Mouse (Mus musculus) adrenal gland, adult 18-20 months (tissue): ENCODE data around the gene Unc45b. TPM values are rescaled to one million over a fixed set of nuclear protein-coding genes. Genes with fewer than 3 reads are reported as not detected.
A peak's percentile ranks its signal among the peaks of the same experiment; 100 is the strongest.
"Not testable (repeated sequence)": the region's sequence is repeated elsewhere in the genome, so short reads cannot be mapped to it uniquely, and the experiment has no call there.

Experiments
- DNase-seq, 2 experiments: peaks; one replicate each; pipeline ENCODE4 v3.0.0; 2021 to 2022; ENCODE audit warnings: low spot score in 2 of 2
- total RNA-seq, 2 experiments: library from RNA; stranded (reverse); gene quantifications; 1 replicate in 1 of 2; 2 replicates in 1 of 2; pipeline ENCODE4 v1.2.3; 2021

The Unc45b gene
- total RNA-seq, 2 experiments from 2014 or later = 6.5 to 10.7 TPM

- no peak for DNase-seq
These were observed 18.4 kb upstream of the Unc45b start, which contains the start of gene Fndc8 for GRCm38 (mm10) chr11:82891936-82892335. TSS of gene Fndc8 (plus strand) at chr11:82892124.

DNA sequence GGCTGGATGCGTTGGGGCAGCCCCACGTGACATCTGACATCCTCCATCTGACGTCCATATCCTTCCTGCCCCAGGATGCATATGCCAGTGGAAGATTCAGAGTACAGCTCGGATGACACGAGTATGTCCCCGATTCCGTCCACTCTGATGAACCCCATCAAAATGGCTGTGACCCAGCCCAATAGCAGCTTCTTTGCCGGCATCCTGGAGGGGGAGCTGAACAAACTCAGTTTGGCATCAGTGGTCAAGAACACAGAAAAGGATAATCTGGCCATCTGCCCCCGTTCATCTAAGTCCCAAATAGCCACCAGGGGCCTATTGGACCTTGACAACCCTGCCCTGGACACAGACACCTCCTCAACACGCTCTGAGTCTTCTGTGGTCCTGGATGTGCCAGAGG, 12.9 kb upstream of the Unc45b start:
- DNase-seq = no peak

DNA sequence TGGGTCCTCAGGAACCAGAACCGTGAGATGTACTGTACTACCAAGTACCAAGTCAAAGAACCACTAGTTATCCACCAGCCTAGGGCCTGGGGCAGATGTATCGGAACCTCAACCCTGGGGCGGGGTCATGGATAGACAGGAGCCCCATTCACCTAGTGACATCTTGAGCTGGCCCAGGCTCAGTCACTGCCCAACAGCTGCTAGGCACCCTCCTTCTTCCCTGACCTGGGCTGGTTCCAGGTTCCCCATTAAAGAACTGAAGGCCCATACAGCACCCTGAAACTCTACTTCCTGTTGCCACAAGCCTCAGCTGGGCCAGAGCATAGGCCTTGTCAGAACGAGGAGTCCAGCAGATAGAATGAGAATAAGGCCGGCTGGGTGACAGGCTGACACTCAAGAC, 10.6 kb upstream of the Unc45b start:
- no peak for DNase-seq

DNA sequence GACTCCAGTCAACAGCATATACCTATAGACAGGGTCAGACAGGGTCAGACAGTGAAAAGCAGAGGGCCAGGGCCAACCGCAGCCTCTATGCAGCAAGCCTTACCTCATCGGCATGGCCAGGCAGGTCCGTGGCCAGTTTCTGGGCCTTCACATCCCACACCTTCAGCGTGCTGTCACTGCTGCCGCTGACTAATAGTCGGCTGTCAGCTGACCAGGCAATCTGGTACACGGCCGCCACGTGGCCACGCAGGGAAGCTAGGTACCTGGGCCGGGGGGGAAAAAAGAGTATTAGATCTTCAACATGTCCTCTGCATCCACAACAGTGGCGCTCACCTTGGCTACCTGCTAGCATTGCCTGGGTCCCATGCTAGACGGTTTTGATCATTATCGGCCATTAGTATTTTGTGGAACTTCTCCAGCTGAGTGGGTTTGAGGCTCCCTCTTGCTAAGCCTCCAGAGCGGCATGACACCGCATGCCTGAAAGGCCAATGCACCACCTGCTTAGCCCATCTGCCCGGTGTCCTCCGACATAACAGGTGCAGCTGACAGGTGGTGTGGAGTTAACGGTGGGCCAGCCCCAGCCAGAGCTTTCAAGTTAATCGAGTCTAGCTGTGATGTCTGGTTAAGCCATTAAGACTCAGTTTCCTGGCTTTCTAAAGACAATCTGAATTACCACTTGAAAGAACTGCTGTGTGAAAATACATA, 8.6 kb upstream of the Unc45b start:
- no peak for DNase-seq

GRCm38 (mm10) chr11:82904952-82905351, 5.4 kb upstream of the Unc45b start:
- DNase-seq = no peak

- DNase-seq = no peak
These were observed 4.5 kb upstream of the Unc45b start for GRCm38 (mm10) chr11:82905816-82906215.

DNA sequence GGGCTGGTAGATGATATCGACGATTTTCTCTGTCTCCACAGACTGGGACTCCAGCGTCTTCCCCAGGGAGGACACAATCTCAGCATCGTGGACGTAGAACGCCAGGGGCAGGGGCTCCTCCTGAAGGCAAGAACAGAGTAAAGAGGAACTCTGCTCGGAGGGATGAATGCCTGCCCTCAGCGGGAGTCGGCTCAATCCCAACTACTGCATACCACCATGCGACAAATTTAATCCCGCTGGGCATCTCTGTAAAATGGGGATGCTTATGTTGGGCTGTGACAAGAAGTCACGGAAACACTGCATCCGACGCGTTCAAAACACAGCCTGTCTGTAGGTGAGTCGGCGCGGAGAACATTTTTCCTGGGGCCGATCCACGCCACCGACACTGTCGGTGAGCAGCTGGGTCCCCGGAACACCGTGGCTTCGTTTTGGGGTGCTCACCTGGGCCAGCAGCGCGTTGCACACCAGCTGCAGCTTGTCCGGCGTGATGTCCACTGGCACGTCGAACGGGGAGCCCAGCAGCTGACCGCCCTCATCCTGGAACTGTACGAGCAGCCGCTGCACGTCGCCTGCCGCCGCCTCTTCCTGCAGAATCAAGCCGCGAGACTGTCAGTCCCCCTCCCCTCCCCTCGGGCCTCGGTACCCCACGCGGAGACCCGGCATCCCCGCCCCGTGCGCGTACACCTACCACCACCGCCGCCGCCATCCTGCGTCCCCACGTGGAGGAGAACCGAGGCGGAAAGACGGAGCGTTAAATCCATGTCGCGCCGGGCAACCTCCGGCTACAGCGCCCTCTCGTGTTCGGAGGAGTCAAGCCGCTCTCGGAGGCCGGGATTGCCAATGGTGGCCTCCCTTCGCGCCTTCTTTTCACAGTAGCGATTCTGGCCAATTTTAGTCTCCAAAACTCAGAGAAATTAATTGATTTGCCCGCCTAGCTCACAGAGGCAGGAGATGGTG, 2.4 kb upstream of the Unc45b start, which contains the start of gene Nle1:
Nle1 (minus strand) TSS at position 761 of the 957 bp plus-strand sequence.
- peak; percentile 96 for DNase-seq

DNA sequence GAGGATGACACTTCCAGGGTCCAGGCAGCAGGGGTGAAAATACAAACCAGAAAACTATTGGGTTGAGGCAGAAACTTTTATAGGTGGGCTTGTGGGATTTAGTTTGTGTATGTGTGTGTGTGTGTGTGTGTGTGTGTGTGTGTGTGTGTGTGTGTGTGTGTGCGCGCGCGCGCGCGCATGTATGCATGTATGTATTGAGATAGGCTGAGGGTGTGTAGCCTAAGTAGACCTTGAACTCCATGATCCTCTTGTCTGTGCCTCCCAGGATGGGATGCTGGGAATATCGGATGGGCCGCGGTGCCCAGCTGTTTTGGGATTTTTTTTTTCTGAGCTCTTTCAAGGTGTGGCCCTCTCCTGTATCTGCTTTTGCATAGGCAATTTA, 1.8 kb upstream of the Unc45b start:
- no peak for DNase-seq

DNA sequence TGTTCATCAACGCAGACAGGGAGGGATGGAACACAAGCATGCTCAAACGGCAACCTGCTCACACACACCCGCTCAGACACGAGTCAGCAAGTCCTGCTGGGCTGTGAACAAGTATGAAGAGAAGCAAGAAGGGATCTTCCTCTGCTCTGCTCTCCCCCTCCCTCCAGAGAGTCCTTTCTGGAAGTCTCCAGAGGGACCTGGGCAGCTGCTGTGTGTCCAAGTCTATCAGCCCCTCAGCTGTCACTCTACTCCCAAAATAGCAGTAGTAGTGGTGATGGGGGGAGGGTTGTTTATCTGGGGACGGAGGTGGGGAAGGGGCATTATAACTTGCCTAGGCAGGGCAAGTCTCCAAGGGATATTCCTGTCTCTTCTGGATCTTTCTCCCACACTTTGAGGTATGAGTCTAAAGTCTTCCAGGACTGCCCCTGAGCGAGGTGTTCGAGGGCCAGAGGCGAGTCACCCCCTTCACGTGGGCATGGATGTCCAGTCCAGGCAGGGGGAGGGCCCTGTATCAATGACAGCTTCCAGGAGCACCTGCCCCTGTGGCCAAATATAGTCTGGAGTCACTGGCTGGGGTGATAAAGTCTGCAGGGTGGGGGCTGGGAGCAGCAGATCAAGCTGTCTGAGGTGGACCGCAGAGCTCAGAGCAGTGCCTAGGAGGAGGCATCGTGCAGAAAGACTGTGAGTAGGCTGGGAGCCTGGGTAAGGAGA, 484 bp downstream of the Unc45b start:
- no peak for DNase-seq

DNA sequence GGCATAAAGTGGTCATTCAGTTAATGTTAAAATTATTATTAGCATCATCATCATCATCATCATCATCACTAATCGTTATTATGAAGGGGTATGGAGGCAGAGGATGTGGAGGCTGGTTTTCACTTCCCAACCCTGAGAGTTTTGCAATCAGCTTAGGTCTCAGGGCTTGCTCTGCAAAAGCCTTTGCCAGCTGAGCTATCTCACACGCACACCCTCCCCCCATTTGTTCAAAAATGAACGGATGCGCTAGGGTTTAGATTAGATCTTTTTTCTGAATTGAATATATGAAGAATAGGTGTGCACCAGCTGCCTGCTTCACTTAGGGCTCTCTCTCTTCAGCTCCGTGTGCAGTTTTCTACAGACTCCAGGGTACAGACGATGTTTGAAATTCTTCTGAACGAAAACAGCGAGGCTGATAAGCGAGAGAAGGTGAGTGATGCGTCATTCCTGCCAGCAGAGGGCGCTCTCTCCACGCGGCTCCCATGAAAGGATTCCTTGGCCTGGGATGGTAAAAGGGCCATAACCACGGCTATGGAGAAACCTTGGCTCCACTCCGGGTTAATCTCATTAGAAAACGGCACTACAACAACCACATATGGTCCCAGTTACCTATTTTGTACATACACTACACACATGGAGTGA, 4.5 kb downstream of the Unc45b start:
- DNase-seq = peak; percentile 80 to 81

DNA sequence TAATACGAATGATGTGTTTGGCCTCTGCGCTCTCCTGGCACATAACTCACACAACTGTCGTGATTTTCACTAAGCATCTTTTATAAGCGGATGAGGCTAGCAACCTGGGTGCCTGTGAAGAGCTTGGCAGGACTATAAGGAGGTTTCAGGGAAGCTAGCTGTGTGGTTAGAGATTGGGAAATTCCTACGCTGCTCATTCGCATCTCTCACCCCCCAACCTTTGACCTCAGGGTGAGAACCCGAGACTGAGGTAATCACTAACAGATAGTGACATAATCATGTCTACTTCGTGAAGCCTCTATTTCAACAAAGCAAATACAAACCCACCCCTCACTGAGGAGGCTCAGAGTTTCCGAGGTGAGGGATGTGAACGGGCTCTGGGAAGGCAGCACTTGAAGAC, 10.4 kb downstream of the Unc45b start:
- no peak for DNase-seq

- DNase-seq = no peak
These were observed 11.3 kb downstream of the Unc45b start for GRCm38 (mm10) chr11:82921691-82922090.

GRCm38 (mm10) chr11:82923910-82924309, 13.6 kb downstream of the Unc45b start:
- DNase-seq = not testable (repeated sequence)

DNA sequence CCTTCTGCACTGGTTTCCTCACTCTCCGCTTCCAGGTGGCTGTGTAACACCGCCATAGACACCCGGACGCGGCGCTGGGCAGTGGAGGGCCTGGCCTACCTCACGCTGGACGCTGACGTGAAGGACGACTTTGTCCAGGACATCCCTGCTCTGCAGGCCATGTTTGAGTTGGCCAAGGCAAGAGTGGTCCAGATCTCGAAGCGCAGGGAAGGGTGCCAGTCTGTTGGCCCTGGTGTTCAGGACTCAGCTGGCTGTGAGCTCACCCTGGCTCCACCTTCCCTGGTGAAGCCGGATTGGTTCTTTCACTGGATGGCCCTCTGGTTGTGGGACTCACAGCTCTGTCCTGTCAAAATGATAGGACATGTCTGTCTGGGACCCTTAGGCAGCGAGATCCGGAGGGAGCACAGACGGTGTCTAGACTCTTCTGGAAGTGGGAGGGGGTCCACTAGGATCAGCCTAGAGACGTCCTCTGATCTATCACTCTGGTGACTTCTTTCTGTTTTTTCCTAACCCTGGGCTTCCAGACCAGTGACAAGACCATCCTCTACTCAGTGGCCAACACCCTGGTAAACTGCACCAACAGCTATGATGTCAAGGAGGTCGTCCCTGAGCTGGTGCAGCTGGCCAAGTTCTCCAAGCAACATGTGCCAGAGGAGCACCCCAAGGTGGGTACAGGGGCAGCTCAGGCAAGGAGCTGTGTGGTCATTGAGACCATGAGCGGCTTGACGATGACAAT, 18.7 kb downstream of the Unc45b start:
- DNase-seq = no peak

DNA sequence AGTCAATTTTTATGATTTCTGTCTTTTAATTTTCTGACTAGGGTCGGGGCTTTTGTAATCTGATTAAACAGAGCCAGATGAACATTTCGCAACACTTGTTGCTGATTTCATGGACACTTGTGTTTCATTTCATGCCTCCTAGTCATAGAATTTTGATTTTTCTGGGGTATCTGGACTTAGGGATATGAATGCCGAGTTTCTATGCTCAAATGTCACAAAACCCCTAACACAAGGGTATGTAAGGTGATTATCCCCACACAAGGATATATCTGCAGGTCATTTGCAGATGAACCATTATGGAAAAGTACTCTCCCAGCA, 19.2 kb downstream of the Unc45b start:
- no peak for DNase-seq

DNA sequence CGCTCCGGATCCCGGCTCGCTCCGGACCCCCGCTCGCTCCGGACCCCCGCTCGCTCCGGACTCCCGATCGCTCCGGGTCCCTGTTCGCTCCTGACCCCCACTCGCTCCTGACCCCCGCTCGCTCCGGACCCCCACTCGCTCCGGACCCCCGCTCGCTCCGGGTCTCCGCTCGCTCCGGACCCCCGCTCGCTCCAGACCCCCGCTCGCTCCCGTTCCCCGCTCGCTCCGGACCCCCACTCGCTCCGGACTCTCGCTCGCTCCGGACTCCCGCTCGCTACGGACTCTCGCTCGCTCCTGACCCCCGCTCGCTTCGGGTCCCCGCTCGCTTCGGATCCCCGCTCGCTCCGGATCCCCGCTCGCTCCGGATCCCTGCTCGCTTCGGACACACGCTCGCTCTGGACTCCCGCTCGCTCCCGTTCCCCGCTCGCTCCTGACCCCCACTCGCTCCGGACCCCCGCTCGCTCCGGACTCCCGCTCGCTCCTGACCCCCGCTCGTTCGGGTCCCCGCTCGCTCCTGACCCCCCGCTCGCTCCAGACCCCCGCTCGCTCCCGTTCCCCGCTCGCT, 20.1 kb downstream of the Unc45b start:
- DNase-seq = not testable (repeated sequence)

DNA sequence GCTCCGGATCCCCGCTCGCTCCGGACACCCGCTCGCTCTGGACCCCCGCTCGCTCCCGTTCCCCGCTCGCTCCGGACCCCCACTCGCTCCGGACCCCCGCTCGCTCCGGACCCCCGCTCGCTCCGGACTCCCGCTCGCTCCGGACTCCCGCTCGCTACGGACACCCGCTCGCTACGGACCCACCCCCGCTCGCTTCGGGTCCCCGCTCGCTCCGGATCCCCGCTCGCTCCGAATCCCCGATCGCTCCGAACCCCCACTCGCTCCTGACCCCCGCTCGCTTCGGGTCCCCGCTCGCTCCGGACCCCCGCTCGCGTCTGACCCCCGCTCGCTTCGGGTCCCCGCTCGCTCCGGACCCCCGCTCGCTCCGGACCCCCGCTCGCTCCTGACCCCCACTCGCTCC, 20.8 kb downstream of the Unc45b start:
- DNase-seq = not testable (repeated sequence)

DNA sequence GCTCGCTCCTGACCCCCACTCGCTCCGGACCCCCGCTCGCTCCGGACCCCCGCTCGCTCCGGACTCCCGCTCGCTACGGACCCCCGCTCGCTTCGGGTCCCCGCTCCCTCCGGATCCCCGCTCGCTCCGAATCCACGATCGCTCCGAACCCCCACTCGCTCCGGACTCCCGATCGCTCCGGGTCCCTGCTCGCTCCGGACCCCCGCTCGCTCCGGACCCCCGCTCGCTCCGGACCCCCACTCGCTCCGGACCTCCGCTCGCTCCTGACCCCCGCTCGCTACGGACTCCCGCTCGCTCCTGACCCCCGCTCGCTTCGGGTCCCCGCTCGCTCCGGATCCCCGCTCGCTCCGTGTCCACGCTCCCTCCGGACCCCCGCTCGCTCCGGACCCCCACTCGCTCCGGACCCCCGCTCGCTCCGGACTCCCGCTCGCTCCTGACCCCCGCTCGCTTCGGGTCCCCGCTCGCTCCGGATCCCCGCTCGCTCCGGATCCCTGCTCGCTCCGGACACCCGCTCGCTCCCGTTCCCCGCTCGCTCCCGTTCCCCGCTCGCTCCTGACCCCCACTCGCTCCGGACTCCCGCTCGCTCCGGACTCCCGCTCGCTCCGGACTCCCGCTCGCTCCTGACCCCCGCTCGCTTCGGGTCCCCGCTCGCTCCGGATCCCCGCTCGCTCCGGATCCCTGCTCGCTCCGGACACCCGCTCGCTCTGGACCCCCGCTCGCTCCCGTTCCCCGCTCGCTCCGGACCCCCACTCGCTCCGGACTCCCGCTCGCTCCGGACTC, 21.5 kb downstream of the Unc45b start:
- DNase-seq = not testable (repeated sequence)

DNA sequence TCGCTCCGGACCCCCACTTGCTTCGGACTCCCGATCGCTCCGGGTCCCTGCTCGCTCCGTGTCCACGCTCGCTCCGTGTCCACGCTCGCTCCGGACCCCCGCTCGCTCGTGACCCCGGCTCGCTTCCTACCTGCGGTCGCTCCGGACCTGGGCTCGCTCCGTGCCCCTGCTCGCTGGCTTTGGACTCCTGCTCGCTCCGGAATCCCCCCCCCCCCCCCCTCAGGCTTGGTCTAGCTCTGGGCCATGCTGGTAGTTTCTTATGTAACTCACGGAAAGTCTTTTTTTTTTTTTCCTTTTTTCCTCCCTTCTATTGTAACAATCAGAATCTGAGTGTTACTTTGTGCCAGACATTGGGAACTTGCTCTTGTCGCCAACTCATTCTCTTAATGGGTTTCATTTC, 22.8 kb downstream of the Unc45b start:
- DNase-seq = no peak
